Mouse (Mus musculus): ENCODE measurements around the gene Noa1. TPM values are rescaled to one million over a fixed set of nuclear protein-coding genes. Genes with fewer than 3 reads are reported as not detected.
A peak's percentile ranks its signal among the peaks of the same experiment; 100 is the strongest.

Noa1 gene
- polyA plus RNA-seq, 1 experiment = 24.0 TPM

DNA sequence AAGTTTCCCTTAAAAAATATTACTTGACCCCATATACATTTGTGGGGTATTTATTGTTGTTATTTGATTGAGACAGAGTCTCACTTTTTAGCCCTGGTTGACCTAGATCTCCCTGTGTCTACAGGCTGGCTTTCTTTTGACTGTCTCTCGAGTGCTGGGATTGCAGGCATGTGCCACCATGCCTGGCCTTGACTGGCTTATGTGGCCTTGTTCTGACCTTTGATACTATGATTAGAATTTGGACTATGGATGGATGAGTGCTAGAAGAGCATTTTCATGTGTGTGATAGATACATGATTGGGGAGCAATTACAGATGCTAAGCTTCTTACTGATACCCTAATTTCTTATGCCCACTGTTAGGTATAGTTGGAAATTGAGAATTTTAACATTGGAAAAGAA, 15.1 kb upstream of the Noa1 start:
- no peak for TF ChIP-seq POLR2A (IDR thresholded peaks at IDR 0.05; ENCODE audit: borderline replicate concordance, extremely low read depth, insufficient read depth, insufficient read length, poor library complexity, severe bottlenecking)
- TF ChIP-seq CTCF (IDR thresholded peaks at IDR 0.05; ENCODE audit: borderline replicate concordance, extremely low read depth, insufficient read depth, insufficient read length) = no peak
- DNase-seq (ENCODE audit: low read depth) = no peak

DNA sequence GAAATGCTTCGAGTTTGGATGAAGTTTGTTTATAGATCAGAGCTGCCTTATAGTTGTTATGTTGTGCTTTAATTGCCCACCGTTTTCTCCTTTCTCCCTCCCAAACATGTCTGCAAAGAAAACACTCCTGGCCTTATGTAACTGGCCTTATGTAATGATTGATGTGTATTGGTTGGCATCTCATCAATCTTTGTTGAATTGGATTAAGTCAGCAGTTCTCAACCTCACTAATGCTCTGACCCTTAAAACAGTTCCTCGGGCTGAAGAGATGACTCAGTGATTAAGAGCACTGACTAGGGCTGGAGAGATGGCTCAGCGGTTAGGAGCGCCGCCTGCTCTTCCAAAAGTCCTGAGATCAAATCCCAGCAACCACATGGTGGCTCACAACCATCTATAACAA, 5.1 kb upstream of the Noa1 start:
- DNase-seq (ENCODE audit: low read depth) = no peak
- TF ChIP-seq CTCF (IDR thresholded peaks at IDR 0.05; ENCODE audit: borderline replicate concordance, extremely low read depth, insufficient read depth, insufficient read length) (no peak), POLR2A (IDR thresholded peaks at IDR 0.05; ENCODE audit: borderline replicate concordance, extremely low read depth, insufficient read depth, insufficient read length, poor library complexity, severe bottlenecking) (no peak)

DNA sequence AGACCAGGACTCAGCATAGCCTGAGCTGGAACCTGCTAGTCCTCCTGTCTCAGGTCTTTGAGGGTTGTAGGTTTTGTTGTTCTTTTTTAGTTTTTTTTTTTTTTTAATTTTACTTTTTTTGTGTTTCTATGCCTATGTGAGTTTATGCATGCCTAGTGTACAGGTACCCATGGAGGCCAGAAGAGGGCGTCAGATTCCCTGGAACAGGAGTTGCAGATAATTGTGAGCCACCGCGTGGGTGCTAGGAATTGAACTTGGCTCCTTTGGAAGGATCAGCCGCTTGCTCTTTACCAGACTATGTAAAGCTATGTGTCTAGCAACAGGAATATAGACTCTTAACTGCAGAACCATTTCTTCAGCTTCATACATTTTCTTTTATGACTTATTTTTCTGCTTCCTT, 4.3 kb upstream of the Noa1 start:
- DNase-seq (ENCODE audit: low read depth) = no peak
- TF ChIP-seq CTCF (IDR thresholded peaks at IDR 0.05; ENCODE audit: borderline replicate concordance, extremely low read depth, insufficient read depth, insufficient read length) (no peak), POLR2A (IDR thresholded peaks at IDR 0.05; ENCODE audit: borderline replicate concordance, extremely low read depth, insufficient read depth, insufficient read length, poor library complexity, severe bottlenecking) (no peak)

DNA sequence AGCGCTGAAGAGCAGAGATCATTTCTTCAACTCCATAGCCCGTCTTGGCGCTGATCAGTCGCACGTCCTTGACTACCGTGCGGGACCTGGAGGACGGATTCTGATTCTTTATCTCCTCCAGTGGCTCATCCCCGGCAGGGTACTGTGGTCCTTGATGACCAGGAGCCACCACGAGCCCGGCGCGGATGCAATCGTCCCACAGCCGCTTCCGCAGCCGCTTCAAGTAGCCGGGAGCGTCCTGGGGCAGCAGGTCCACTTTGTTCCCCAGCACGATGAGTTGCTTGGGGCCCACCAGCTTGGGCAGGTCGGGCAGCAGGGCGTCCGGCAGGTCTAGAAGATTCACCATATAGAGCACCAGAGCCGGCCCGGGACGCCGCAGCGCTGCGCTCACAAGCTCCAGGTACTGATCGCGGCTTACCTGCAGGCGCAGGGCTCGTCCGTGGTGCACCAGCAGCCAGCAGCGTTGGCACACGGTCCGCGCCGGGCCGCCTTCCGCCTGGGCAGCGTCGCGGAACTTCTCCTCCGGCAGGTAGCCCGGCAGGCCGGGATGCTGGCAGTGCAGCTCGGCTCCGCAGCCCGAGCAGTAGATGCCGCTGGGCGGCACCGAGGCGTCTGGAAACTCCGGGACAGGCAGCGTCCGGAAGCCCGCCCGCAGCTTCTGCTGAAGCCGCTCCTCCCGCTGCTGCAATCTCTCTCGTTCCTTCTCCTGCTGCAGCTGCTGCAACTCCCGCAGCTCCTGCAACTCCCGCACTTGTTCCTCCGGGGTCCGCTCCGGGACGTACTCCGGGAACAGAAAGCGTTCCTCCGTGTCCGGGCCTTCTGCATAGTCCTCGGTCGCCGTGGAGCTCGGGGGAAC, 605 bp downstream of the Noa1 start:
- DNase-seq (ENCODE audit: low read depth) = no peak
- no peak for TF ChIP-seq CTCF (IDR thresholded peaks at IDR 0.05; ENCODE audit: borderline replicate concordance, extremely low read depth, insufficient read depth, insufficient read length)
- TF ChIP-seq POLR2A (IDR thresholded peaks at IDR 0.05; ENCODE audit: borderline replicate concordance, extremely low read depth, insufficient read depth, insufficient read length, poor library complexity, severe bottlenecking) = no peak

DNA sequence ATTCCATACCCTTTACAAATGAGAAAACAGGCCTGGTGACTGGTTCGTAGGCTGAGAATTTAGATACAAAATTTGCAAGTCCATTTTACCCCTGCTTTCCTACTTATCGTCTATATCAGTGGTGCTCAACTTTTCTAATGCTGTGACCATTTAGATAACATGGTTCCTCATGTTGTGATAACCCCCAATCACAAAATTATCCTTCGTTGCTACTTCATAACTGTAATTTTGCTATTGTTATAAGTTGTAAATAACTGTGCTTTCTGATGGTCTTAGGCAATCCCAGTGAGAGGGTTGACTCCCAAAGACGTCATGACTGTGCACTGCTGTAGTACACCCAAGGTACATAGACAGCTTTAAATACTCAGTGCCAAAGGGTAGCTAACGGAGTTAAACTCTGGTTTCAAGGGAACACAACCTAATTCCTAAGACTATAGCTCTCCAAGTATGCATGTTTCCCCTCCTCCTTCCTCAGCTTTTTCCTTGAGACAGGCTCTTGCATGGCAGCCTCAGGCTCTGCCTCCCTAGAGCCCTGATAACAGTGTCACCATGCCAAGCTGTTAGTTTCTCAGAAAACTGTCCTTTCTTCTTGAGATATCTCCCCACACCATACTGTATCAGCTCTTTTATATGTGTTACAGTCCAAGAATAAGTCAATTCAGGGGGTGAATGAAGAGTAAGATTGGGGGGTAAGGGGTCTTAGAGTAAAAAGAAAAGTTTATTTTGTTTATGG, 1.9 kb downstream of the Noa1 start:
- no peak for TF ChIP-seq CTCF (IDR thresholded peaks at IDR 0.05; ENCODE audit: borderline replicate concordance, extremely low read depth, insufficient read depth, insufficient read length)
- no peak for TF ChIP-seq POLR2A (IDR thresholded peaks at IDR 0.05; ENCODE audit: borderline replicate concordance, extremely low read depth, insufficient read depth, insufficient read length, poor library complexity, severe bottlenecking)
- peak; percentile 6 for DNase-seq (ENCODE audit: low read depth)

DNA sequence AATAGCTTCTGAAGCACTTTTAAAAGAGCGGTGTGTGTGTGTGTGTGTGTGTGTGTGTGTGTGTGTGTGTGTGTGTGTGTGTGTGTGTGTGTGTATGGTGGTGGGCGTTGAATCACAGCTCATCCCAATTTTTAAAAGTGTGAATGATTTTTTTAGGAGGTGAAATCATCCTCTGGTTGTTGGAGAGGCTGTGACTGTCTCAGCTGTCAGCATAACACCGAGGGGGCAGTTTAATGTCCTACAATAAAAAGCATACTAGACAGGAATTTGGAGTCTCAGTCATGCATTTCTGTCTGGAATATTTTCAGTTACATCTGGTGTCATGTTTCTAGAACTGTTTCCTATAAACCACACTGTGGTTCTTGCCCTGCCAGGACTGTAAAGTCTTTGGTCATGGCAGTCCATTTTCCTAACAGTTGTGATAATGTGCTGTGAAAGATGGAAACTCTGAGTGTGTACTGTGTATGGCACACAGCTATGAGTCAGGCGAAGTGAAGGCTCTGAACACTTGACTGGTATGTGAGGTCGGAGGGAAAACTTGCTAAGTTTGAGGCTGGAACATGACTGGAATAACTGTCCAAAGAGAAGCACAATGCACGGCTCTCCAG, 8.5 kb downstream of the Noa1 start:
- DNase-seq (ENCODE audit: low read depth) = no peak
- TF ChIP-seq POLR2A (IDR thresholded peaks at IDR 0.05; ENCODE audit: borderline replicate concordance, extremely low read depth, insufficient read depth, insufficient read length, poor library complexity, severe bottlenecking) (no peak), CTCF (IDR thresholded peaks at IDR 0.05; ENCODE audit: borderline replicate concordance, extremely low read depth, insufficient read depth, insufficient read length) (no peak)

DNA sequence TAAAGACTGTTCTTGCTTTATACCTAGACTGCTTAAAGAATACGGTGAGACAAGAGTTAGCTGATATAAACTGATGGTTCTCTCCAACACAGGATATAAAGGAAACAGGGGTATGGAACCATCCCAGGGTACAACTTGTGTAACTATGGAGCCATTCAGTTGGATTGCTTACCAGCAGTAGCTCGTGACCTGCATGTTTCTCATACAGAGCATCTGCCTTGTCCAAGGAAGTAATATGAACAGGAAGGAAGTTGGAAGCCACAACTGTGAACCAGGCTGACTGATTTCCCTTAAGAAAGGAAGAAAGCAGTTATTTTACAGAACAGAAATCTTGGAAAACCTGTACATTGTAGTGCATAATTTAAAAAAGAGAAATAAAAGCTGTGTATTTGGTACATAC, 10.4 kb downstream of the Noa1 start:
- DNase-seq (ENCODE audit: low read depth) = no peak
- TF ChIP-seq CTCF (IDR thresholded peaks at IDR 0.05; ENCODE audit: borderline replicate concordance, extremely low read depth, insufficient read depth, insufficient read length) (no peak), POLR2A (IDR thresholded peaks at IDR 0.05; ENCODE audit: borderline replicate concordance, extremely low read depth, insufficient read depth, insufficient read length, poor library complexity, severe bottlenecking) (no peak)

DNA sequence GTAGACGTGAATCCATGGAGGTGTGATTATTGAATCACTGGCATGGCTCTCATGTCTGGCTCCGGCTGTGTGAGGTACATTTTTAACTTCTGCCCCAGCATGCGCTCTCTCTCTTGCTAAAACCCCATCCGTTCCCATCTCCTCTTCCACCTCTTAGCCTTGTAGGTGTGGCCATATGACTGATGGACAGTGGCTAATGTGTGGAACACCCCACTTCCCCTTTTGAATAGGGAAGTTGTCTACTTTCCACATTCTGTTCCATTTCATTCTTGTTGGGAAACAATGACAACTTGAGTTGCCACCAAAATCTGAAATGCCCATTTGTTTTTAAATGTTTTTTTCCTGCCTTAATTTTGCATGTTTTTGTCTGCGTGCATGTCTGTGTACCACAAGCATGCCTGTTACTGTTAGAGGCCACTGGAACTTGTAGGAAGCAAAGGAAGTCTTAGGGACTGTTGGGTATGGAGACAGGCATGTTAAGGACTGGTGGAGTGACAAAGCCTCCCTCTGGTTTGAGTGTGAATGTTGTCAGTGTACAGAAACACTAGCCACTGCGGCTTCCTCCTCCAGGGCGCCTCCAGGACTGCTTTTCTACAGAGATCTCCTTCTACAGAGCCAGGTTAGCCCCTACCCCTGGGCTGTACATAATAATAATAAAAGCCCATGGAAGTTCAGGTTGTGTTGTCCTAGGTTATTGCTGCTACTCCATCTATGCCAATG, 16.9 kb downstream of the Noa1 start:
- DNase-seq (ENCODE audit: low read depth) = no peak
- no peak for TF ChIP-seq POLR2A (IDR thresholded peaks at IDR 0.05; ENCODE audit: borderline replicate concordance, extremely low read depth, insufficient read depth, insufficient read length, poor library complexity, severe bottlenecking)
- TF ChIP-seq CTCF (IDR thresholded peaks at IDR 0.05; ENCODE audit: borderline replicate concordance, extremely low read depth, insufficient read depth, insufficient read length) = no peak

DNA sequence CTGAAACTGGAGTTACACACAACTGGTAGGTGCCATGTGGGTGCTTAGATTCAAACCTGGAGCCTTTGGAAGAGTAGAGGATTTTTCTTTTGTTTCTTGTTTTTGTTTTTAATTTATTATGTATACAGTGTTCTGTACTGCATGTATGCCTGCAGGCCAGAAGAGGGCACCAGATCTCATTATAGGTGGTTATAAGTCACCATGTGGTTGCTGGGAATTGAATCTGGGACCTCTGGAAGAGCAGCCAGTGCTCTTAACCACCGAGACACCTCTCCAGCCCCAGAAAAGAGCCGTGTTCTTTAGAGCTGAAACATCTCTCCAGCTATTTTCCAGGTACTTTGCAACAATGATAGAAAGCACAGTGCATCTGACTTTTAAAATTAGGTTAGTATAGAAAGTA, 19.3 kb downstream of the Noa1 start:
- TF ChIP-seq POLR2A (IDR thresholded peaks at IDR 0.05; ENCODE audit: borderline replicate concordance, extremely low read depth, insufficient read depth, insufficient read length, poor library complexity, severe bottlenecking) (no peak), CTCF (IDR thresholded peaks at IDR 0.05; ENCODE audit: borderline replicate concordance, extremely low read depth, insufficient read depth, insufficient read length) (no peak)

DNA sequence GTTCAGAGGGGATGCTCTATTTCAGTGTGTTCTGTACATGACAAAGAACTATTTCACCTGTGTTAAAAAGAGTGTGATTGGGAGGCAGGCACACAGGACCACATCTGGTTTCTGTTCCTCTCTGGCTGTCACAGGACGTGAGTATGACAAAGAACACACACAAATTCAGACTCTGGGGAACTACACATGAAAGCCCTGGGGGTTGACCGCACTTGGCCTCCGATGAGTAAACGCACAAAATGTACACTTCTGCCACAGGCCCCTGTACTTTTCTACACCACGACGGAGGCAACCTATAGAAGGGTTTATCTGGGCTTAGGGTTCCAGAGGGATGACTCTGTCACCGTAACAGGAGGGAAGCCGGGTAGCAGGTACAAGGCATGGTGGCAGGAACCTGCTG, 20.2 kb downstream of the Noa1 start:
- no peak for TF ChIP-seq CTCF (IDR thresholded peaks at IDR 0.05; ENCODE audit: borderline replicate concordance, extremely low read depth, insufficient read depth, insufficient read length)
- TF ChIP-seq POLR2A (IDR thresholded peaks at IDR 0.05; ENCODE audit: borderline replicate concordance, extremely low read depth, insufficient read depth, insufficient read length, poor library complexity, severe bottlenecking) = no peak
- no peak for DNase-seq (ENCODE audit: low read depth)

More for the DNA sequence above, 19.3 kb downstream of the Noa1 start:
- DNase-seq (ENCODE audit: low read depth) = no peak

DNA sequence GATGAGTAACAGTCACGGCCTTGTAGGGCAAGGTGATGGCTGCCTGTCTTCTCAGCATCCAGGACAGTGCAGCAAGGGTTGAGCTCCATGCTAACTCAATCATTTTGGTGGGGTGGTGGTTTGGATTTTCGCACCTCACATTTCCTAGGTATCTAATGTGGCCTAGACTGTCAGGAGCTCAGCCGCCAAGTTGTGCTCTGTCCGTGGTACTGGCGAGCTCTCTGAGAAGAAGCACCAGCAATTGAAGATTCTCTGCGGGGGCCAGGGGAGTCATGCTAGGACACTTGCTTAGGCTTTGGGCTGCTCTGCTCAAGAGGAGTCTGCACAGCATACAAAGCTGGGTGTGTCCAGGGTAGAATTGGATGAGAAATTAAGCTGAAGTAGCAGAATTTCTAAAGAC, 22.0 kb downstream of the Noa1 start:
- no peak for TF ChIP-seq POLR2A (IDR thresholded peaks at IDR 0.05; ENCODE audit: borderline replicate concordance, extremely low read depth, insufficient read depth, insufficient read length, poor library complexity, severe bottlenecking)
- TF ChIP-seq CTCF (IDR thresholded peaks at IDR 0.05; ENCODE audit: borderline replicate concordance, extremely low read depth, insufficient read depth, insufficient read length) = no peak
- no peak for DNase-seq (ENCODE audit: low read depth)

All from brain, embryonic 14.5 days (tissue).